Mouse (Mus musculus) embryonic fibroblast, embryonic 13.5 days (primary cell): ENCODE measurements around the gene Trpm8. TPM values are rescaled to one million over a fixed set of nuclear protein-coding genes. Genes with fewer than 3 reads are reported as not detected.

ENCODE experiments used
- H3K27ac ChIP-seq: 2 replicates; pipeline ENCODE4 v1.5.1; 2012; ENCODE audit warnings: low read length, control low read depth, inconsistent platforms; ENCODE audit not compliant: insufficient read depth
- H3K4me1 ChIP-seq: 2 replicates; pipeline ENCODE4 v1.6.1; 2011; ENCODE audit warnings: low read length; ENCODE audit not compliant: control insufficient read depth, insufficient read depth
- H3K4me3 ChIP-seq: 2 replicates; pipeline ENCODE4 v1.5.1; 2011; ENCODE audit warnings: mild to moderate bottlenecking, control low read depth, low read length; ENCODE audit not compliant: insufficient read depth
- CTCF ChIP-seq: IDR thresholded peaks from 2 replicates; pipeline ENCODE4 v1.5.1; 2011; ENCODE audit warnings: mild to moderate bottlenecking, control low read depth, low read length, moderate library complexity, borderline replicate concordance; ENCODE audit not compliant: insufficient read depth
- POLR2A ChIP-seq: IDR thresholded peaks from 2 replicates; pipeline ENCODE4 v1.6.1; 2011; ENCODE audit warnings: low read depth, mild to moderate bottlenecking, control low read depth, low read length, moderate library complexity
- polyA plus RNA-seq: library from polyadenylated mRNA; stranded (reverse); fragments of >200 nt; gene quantifications from 2 replicates; pipeline ENCODE4 v1.2.4, GENCODE M21; 2011; ENCODE audit warnings: low read depth; ENCODE audit not compliant: missing spikeins, insufficient read length

Trpm8 gene
- polyA plus RNA-seq, 1 experiment = not detected

DNA sequence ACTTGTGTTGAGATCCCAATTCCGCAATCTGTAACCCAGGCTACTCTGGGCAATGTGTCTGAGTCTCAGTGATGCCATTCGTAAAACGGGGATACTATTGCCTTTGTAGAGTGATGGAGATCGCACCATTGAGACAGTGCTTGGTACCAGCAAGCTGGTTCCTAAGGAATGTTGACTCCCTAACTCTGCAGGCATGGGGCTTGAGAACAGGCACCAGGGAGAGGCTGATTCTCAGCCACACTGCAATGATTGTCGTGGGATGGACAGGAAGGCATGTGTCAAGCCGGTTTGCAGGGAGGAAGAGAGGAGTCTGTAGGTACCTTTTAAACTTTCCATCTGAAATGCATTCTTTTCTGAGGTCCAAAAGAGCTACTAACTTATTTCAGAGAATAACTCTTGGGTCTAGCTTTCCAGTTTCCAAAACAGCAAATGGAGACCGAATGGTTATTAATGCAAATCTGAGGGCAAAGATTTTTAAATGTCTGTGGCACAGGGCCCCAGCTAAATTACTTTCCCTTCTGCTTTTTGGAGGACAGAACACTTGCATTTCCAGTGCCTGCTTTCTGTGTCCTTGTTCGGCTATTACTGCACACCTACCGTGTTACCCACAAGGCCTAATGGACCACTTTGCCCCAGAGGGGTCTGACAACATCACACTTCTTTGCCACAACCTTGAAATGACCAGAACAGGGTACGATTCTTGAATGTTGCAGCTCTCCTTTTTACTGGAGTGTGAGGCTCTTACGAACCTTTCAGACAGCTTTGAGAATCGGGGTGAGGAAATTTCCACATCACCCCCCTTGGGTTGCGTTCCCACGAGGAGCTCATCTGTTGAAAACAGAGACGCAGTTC, 6.1 kb downstream of the Trpm8 start:
- H3K4me3 ChIP-seq = no peak overlapping the region
- TF ChIP-seq CTCF (no peak), POLR2A (no peak)
- no peaks in the 10 kb centered on the region for H3K4me1 ChIP-seq
- no peak overlapping the region for H3K27ac ChIP-seq

DNA sequence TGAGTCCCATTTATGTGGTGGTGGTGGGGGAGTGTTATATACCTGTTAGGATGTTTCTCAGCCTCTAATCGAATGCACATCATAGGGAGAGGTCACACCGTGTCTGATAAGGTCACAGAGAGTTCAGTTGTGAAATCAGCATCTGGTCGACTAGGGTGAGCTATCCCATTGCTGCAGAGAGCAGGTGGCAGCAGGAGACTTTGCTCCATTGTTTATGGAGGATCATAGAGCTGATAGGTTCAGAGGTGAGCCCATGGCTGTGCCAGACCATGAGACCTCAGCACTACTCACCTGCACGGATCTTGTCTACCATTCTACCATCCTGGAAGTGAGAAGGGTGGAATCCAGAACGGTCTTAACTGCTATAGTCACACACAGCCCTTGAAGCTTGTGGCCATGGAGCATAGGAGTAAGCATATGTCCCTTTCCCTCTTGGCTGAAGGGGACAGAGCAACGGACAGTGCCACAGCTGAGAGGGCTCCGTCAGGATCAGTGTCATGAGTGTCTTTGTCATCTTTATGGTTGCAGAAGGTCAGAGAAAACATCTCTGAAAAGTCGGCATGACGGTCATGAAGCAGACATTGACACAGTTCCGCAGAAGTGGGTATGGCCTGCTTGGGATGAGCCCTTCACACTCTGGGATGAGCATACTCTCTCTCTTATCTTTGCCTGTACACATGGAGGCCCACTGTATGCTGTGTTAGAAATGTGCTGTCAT, 6.9 kb downstream of the Trpm8 start:
- TF ChIP-seq CTCF (no peak), POLR2A (no peak)
- Histone ChIP-seq H3K4me1 (no peaks in the 10 kb centered on the region), H3K27ac (no peak overlapping the region)

DNA sequence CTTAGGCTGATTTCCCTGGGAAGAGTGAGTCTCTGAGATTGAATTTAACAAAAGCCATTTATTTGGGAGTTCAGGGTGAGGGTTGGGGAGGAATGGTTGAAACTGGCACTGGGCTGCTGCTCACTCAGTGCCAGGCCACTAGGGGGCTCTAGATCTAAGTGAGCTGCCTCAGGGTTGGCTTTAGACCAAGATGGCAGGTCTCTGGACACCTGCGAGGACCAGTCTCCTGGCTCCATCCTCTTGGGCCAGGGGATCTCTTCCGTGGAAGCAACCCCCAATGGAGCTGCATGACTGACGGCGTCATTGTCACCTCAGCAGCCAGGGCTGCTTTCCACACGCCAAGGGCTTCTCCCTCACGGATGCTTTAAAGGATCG, 7.5 kb downstream of the Trpm8 start:
- Histone ChIP-seq H3K4me1 (no peaks in the 10 kb centered on the region), H3K4me3 (no peak overlapping the region), H3K27ac (no peak overlapping the region)
- TF ChIP-seq POLR2A = no peak

More for the DNA sequence above, 6.9 kb downstream of the Trpm8 start:
- no peak overlapping the region for H3K4me3 ChIP-seq

DNA sequence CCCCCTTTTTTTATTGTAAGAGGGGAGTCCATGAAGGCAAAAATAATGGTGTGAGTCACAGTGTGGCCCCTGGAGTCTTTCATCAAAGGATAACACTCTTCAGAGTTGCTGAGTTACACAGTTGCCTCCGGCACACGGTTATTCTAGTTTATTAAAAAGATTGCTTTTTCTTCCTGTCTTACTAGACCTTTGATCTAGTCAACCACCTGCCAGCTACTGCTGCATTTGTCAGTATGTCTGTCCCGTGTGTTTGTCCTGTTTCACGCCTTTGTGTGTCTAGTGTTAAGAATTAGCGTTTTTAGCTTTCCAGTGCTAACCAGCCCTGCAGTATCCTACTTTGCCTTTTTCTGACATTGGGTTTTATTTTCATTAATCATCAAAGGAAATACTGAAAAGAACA, 8.2 kb downstream of the Trpm8 start:
- TF ChIP-seq CTCF (no peak), POLR2A (no peak)
- no peak overlapping the region for H3K27ac ChIP-seq
- no peaks in the 10 kb centered on the region for H3K4me1 ChIP-seq
- H3K4me3 ChIP-seq = no peak overlapping the region

DNA sequence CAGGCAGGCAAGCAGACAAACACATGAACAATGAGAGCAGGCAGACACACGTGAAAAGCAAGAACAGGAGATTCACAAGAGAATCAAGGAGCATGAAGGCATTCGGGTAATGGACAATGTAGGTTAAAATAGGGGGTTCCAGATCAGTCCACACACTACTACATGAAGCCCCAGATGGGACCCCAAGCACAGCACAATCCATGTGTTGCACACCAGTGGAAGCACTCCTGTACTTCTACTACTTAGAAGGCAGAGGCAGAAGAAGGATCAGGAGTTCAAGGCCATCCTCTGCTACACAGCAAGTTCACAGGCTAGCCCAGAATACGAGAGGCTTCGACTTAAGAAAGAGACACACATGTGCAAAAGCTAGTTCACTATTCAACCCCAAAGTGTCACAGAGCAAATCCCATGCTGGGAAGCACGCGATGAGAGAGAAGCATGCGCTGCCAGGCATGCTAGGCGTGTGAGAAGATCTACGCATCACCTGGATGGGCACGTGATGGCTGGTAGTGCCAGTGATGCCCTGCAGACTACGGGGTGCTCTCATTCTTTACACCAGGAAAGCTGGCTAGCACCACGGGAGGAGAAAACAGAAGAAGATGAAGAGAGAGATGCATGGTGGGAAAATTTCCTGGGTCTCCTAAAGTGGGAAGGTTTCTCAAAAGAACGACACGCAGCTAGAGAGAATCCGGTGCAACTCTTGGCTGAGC, 8.8 kb downstream of the Trpm8 start:
- no peak for TF ChIP-seq CTCF
- TF ChIP-seq POLR2A = no peak
- H3K27ac ChIP-seq = no peak overlapping the region
- no peak overlapping the region for H3K4me3 ChIP-seq

DNA sequence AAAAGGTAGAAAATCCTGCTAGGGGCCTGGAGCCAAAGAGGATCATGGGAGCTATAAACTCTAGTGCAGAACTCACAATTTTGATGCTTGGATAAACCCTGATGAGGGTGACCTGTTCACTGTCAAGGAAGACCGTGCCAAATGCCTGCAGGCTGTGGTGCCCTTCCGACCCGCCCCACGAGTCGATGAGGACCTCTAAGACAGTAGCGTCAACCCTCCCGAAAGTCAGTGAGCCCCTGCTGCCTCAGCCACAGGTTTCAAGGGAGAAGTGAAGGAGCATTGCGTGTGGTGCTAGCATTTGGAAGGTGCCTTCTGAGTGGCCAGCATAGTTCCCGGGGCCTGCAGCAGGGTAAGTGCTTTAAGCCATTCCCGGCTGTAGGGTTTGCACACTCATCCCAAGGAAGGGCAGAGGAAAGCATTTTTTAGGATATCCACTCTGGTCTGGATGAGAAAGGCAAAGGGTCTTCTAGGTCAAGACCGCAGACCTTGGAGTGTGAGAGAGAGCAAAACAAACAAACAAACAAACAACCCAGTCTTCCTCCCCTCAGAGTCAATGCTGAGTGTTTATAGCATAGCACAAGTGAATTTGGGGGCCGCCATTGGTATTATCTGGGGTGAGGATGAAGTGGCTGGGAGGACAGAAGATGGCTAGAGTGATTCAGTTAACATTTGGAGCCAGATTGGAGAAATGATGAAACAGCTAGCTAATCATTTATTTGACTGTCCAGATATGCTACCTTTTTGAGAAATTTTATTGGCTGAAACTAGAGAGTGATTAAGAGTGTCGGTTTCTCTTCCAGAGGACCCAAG, 9.6 kb downstream of the Trpm8 start:
- no peak overlapping the region for H3K4me3 ChIP-seq
- no peaks in the 10 kb centered on the region for H3K4me1 ChIP-seq
- H3K27ac ChIP-seq = no peak overlapping the region
- TF ChIP-seq CTCF = no peak
- TF ChIP-seq POLR2A = no peak

More for the DNA sequence above, 8.8 kb downstream of the Trpm8 start:
- H3K4me1 ChIP-seq = no peaks in the 10 kb centered on the region

DNA sequence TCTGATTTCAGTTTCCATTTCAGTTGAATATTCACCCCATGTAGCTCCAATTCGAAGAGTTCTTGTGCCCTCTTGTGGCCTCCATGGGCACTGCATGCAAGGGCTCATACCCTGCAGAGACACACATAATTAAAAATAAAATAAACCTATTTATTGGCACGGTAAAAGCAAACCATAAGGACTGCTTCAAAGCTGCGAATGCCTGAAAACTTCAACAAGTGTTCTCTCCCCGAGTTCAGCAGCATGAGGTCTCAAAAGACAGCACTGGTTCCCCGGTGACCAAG, 10.2 kb downstream of the Trpm8 start:
- no peak for TF ChIP-seq CTCF
- TF ChIP-seq POLR2A = no peak
- no peaks in the 10 kb centered on the region for H3K4me1 ChIP-seq
- no peak overlapping the region for H3K4me3 ChIP-seq
- H3K27ac ChIP-seq = no peak overlapping the region

DNA sequence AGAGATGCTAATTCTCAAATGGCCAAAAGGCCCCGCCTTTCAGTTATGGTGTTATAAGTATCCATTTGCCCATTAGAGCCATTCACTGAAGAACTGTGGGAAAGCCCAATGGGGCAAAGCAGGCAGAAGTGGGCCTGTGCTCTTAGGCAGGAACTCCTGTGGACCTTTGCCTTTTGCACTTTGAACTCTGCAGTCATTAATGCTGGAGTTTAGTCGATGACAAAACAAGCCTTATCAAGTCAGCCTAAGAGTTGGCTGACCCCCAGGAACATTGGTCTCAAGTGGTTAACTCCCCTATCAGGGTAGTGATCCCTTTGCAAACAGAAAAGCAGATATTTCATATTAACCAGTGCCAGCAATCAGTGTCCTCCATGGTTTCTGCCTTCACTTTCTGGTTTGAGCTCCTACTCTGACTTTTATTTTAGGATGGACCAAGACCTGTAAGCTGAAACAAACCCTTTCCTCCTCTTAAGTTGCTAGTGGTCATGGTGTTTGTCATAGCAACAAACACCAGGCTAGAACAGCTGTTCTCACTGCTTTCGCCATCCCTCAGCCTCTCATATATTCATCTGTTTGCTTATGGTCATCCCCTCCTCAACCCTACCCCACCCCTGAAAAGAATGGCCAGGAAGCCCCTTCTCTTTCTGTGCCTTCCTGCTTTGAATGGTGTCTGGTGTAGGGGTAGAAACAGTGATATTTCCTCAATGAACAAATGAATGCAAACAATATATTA, 10.8 kb downstream of the Trpm8 start:
- H3K27ac ChIP-seq = no peak overlapping the region
- no peaks in the 10 kb centered on the region for H3K4me1 ChIP-seq
- TF ChIP-seq CTCF (no peak), POLR2A (no peak)
- no peak overlapping the region for H3K4me3 ChIP-seq

DNA sequence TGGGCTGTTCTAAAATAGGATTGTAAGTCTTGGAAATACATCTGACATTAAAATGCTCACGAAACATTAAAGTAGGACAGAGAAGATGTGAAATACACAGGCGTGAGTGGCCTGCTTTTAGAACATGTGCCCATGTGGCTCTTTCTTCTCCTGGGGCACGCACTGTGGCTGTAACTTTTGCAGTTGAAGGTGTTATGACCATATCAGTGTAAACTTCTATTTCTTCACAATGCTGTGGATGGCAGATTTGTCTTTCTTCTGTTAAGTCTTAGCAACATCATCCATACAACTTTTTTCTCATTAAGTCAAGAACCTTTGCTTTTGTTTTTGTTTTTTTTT, 11.3 kb downstream of the Trpm8 start:
- Histone ChIP-seq H3K4me3 (no peak overlapping the region), H3K4me1 (no peaks in the 10 kb centered on the region), H3K27ac (no peak overlapping the region)
- TF ChIP-seq CTCF (no peak), POLR2A (no peak)
